Mouse (Mus musculus) lung, embryonic 14.5 days (tissue): ENCODE data around the gene P4ha1. TPM values are rescaled to one million over a fixed set of nuclear protein-coding genes. Genes with fewer than 3 reads are reported as not detected.
A peak's percentile ranks its signal among the peaks of the same experiment; 100 is the strongest.

ENCODE experiments used
- ATAC-seq: fragments of 200-750 bp; cut with Nextera tagmentation; 2 replicates; pipeline ENCODE4 v1.8.0; 2017; ENCODE audit warnings: mild to moderate bottlenecking, moderate TSS enrichment, moderate library complexity; ENCODE audit not compliant: insufficient read depth
- DNase-seq: peaks from one replicate; pipeline ENCODE4 v3.0.0-alpha.2; 2015
- H3K27ac ChIP-seq: fragments of 300-500 bp; sonication (generic); 2 replicates; pipeline ENCODE4 v1.5.1; 2014; ENCODE audit warnings: low read depth, mild to moderate bottlenecking, moderate library complexity
- H3K27me3 ChIP-seq: fragments of 300-500 bp; sonication (generic); 2 replicates; pipeline ENCODE4 v1.6.1; 2014; ENCODE audit warnings: low read length, control low read depth; ENCODE audit not compliant: insufficient read depth
- H3K36me3 ChIP-seq: fragments of 300-500 bp; sonication (generic); 2 replicates; pipeline ENCODE4 v1.6.1; 2014; ENCODE audit warnings: control low read depth; ENCODE audit not compliant: insufficient read depth
- H3K4me1 ChIP-seq: fragments of 300-500 bp; sonication (generic); 2 replicates; pipeline ENCODE4 v1.6.1; 2014; ENCODE audit warnings: antibody characterized with exemption, control low read depth; ENCODE audit not compliant: insufficient read depth
- H3K4me2 ChIP-seq: fragments of 300-500 bp; sonication (generic); 2 replicates; pipeline ENCODE4 v1.6.1; 2014; ENCODE audit warnings: mild to moderate bottlenecking
- H3K4me3 ChIP-seq: fragments of 300-500 bp; sonication (generic); 2 replicates; pipeline ENCODE4 v1.5.1; 2014; ENCODE audit warnings: low read depth, low read length
- H3K9ac ChIP-seq: fragments of 300-500 bp; sonication (generic); 2 replicates; pipeline ENCODE4 v1.6.1; 2014
- H3K9me3 ChIP-seq: fragments of 300-500 bp; sonication (generic); 2 replicates; pipeline ENCODE4 v1.6.1; 2016; ENCODE audit warnings: low read depth, low read length, control low read depth
- CTCF ChIP-seq: IDR thresholded peaks from 2 replicates; pipeline ENCODE4 v1.5.1; 2016; ENCODE audit warnings: antibody characterized with exemption, low read depth
- WGBS: fragments of 180-500 bp; shearing (Covaris S2); extraction: QIAGEN DNeasy Blood & Tissue Kit; methylation state at CpG from one replicate; pipeline ENCODE4 v1.1.7; 2014; 5-methylcytosine and 5-hydroxymethylcytosine counted together
- polyA plus RNA-seq: library from polyadenylated mRNA; unstranded; fragments of >200 nt; fragmentation: Nextera tagmentation; extraction: Ambion mirVana; gene quantifications from 2 replicates; pipeline ENCODE4 v1.2.1, GENCODE M21; 2014

Gene P4ha1
- polyA plus RNA-seq, 1 experiment from 2014 or later, result 53.9 TPM

DNA sequence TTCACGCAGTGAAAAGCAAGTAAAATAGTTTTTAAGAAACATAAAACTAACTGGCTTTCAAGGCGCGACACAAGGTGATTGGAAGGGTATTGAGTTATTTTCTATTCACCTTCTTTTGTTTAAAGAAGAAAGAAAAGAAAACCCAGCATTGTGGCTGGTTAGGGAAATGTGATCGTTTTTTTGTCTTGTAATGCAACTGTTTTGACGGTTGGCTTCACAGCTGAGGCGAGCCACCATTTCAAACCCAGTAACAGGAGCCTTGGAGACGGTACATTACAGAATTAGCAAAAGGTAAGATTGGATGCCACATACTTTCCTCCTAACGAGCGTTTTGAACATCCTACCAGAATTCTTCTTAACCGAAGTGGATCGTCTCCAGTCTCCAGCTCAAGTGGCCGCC, 31.0 kb downstream of the P4ha1 start:
- peaks cover 75% of the 10 kb centered on the region for H3K36me3 ChIP-seq
- 82% methylated on average over 12 of the region's 12 CpGs for WGBS
- no peaks in the 10 kb centered on the region for H3K9me3 ChIP-seq
- no peak overlapping the region for H3K4me3 ChIP-seq
- TF ChIP-seq CTCF, result no peak
- H3K4me1 ChIP-seq, result no peaks in the 10 kb centered on the region
- H3K4me2 ChIP-seq, result no peak overlapping the region
- DNase-seq, result no peak
- no peak overlapping the region for H3K27ac ChIP-seq
- no peaks in the 10 kb centered on the region for H3K27me3 ChIP-seq
- H3K9ac ChIP-seq, result no peak overlapping the region
- ATAC-seq, result no peak

DNA sequence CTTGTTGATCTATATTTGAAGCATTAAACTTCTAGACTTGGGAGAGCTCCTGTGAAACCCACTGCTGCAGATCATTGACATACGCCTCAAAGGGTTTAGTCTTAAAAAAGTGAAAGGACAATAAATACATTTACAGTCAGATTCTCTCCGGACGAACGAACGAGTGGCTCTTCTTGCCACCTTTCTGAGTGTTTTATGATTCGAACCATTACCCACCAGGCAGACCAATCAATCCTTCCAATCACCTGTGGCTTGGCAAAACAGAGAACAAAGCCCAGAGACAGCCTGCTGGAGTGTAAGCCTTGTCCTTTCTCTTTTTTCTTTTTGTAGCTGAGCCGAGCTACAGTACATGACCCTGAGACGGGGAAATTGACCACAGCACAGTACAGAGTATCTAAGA, 31.9 kb downstream of the P4ha1 start:
- DNase-seq, result no peak
- H3K27ac ChIP-seq, result no peak overlapping the region
- H3K9ac ChIP-seq, result no peak overlapping the region
- H3K4me2 ChIP-seq, result no peak overlapping the region
- H3K4me1 ChIP-seq, result no peaks in the 10 kb centered on the region
- no peak for ATAC-seq
- H3K36me3 ChIP-seq, result peaks cover 73% of the 10 kb centered on the region
- TF ChIP-seq CTCF, result no peak
- H3K4me3 ChIP-seq, result no peak overlapping the region
- H3K27me3 ChIP-seq, result no peaks in the 10 kb centered on the region
- H3K9me3 ChIP-seq, result no peaks in the 10 kb centered on the region
- 82% methylated on average over 8 of the region's 8 CpGs for WGBS

DNA sequence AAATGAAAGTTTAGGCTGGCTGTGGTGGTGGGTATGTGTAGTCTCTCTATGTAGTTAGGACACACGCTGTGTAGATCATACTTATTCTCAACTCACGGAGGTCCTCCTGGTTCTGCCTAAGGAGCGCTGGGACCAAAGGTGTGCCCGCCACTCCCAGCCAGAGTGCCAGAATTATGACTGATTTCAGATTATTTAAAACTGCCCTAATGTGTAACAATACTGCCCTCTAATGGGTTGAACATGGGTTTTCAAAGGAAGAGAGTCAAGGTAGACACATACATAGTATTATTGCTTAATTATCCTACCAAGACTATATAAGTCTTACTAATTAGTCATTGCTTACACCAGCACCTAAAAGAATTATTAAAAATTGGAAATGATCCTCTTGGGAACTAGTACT, 35.6 kb downstream of the P4ha1 start:
- H3K9ac ChIP-seq, result no peak overlapping the region
- H3K27ac ChIP-seq, result no peak overlapping the region
- no peaks in the 10 kb centered on the region for H3K4me1 ChIP-seq
- peaks cover 72% of the 10 kb centered on the region for H3K36me3 ChIP-seq
- ATAC-seq (no peak), DNase-seq (peak; percentile 28)
- no peaks in the 10 kb centered on the region for H3K27me3 ChIP-seq
- TF ChIP-seq CTCF, result peak; percentile 32; the same call in 1 of the 2 replicates
- H3K4me3 ChIP-seq, result no peak overlapping the region
- H3K4me2 ChIP-seq, result no peak overlapping the region
- H3K9me3 ChIP-seq, result no peaks in the 10 kb centered on the region
- WGBS, result 87% methylated on average over 4 of the region's 4 CpGs

DNA sequence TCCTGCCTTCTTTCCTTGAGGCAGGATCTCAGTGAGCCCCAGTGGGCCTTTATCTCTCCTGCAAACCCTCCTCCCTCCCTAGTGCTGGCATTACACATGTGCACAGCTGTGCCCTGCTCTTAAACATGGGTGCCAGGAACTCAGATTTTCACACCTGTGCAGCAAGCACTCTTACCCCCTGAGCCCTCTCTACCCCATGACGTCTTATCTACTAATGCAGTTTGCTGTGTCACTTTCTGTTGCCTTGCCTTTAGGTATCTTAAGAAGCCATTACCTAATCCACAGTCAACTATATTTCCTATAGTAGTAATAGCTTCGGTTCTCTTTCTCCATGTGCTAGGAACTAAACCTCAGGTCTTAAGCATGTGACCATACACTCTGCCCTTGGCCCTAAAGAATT, 40.1 kb downstream of the P4ha1 start:
- peaks cover 83% of the 10 kb centered on the region for H3K36me3 ChIP-seq
- no peak for ATAC-seq

DNA sequence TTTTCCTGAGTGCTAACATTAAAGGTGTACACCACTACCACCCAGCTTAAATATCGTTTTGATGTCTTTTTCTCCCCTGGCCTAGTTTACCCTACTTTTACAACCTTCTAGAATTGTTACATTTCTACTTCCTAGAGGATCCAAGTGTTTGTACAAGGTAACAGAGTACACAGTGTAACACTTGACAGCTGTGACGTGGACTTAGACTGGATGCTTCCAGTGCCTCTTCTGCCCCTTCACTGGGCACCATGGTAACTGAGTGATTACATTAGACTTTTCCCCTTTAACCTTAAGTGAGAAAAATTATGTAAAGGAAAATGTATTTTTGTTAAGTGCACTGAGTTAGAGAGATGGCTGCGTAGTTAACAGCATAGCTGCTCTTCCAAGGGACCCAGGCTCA, 41.5 kb downstream of the P4ha1 start:
- ATAC-seq (peak; percentile 92), DNase-seq (peak; percentile 75)
- Histone ChIP-seq H3K4me2 (no peak overlapping the region), H3K9me3 (no peaks in the 10 kb centered on the region), H3K27ac (no peak overlapping the region), H3K27me3 (no peaks in the 10 kb centered on the region), H3K36me3 (peaks cover 93% of the 10 kb centered on the region), H3K4me3 (no peak overlapping the region), H3K9ac (no peak overlapping the region), H3K4me1 (no peaks in the 10 kb centered on the region)
- 55% methylated on average over 3 of the region's 3 CpGs for WGBS
- TF ChIP-seq CTCF, result no peak

More for the DNA sequence above, 40.1 kb downstream of the P4ha1 start:
- Histone ChIP-seq H3K4me2 (no peak overlapping the region), H3K4me1 (no peaks in the 10 kb centered on the region), H3K27ac (no peak overlapping the region), H3K27me3 (no peaks in the 10 kb centered on the region), H3K9me3 (no peaks in the 10 kb centered on the region), H3K9ac (no peak overlapping the region), H3K4me3 (no peak overlapping the region)
- TF ChIP-seq CTCF, result no peak
- no peak for DNase-seq
- WGBS, result 80% methylated on average over 2 of the region's 2 CpGs

DNA sequence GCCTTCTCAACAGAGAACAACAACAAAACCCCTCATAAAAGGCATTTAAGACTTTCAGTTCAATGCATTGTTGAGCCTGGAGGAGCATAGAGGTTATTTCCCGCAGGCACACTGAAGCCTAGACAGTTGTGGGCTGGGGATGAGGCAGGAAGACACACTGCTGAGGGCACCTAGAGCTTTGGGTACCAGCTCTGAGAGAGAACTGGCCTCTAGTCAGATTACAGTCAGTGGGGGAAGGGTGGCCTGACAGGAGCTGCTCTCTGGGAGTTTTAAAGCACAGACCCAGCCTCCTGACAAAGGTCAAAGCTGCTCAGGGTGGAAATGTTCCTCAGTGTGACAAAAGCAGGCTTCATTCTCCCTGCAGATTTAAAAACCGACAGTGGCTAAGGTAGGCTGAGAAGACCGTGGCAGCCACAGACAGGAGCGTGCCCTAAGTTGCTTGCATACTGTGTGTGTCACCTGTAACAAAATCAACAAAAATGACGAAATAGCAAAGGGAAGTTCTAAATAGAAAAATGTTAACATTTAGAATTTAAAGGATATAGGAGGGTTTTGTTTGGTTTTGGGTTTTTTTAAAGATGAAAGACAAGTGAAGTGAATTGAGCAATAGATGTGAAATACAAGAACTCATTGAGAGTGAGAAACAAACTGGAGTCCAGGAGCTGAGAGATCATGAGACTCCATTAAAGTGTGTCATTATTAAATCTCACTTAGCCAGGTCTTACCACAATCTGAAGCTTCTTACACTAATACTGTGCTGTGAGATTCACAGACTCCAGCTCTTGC, 42.9 kb downstream of the P4ha1 start:
- ATAC-seq (no peak), DNase-seq (no peak)

DNA sequence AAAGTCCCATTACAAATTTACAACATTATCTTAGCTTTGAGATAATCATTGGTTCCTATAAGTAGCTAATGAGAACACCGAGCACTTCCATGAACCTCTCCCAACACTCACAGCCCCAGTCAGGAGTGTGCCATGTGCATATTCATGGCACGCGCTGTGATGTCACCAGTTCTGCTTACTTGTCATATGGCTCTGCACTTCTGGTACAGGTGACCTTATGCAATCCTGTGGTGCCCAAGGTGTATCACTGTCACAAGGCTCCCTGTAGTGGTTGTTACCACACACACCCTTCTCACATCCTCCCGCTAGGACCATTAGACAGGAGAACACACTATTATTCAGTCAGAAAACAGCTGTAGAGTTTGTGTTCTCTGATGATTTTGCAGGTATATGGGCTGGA, 43.6 kb downstream of the P4ha1 start:
- no peak for ATAC-seq
- TF ChIP-seq CTCF, result no peak
- DNase-seq, result no peak
- Histone ChIP-seq H3K9me3 (no peaks in the 10 kb centered on the region), H3K9ac (no peak overlapping the region), H3K4me1 (no peaks in the 10 kb centered on the region), H3K36me3 (peaks cover 97% of the 10 kb centered on the region), H3K27ac (no peak overlapping the region), H3K4me2 (no peak overlapping the region), H3K27me3 (no peaks in the 10 kb centered on the region), H3K4me3 (no peak overlapping the region)
- 92% methylated on average over 4 of the region's 4 CpGs for WGBS

More for the DNA sequence above, 42.9 kb downstream of the P4ha1 start:
- 79% methylated on average over 5 of the region's 5 CpGs for WGBS
- no peak for TF ChIP-seq CTCF
- Histone ChIP-seq H3K27me3 (no peaks in the 10 kb centered on the region), H3K36me3 (peaks cover 97% of the 10 kb centered on the region), H3K9ac (no peak overlapping the region), H3K4me3 (no peak overlapping the region), H3K4me2 (no peak overlapping the region), H3K4me1 (no peaks in the 10 kb centered on the region), H3K9me3 (no peaks in the 10 kb centered on the region), H3K27ac (no peak overlapping the region)
